Mouse (Mus musculus): ENCODE results near the gene Hoxd10. TPM values are rescaled to one million over a fixed set of nuclear protein-coding genes. Genes with fewer than 3 reads are reported as not detected.

The Hoxd10 gene
- total and polyA plus RNA-seq, 2 experiments = not detected

GRCm38 (mm10) chr2:74720955-74721491 lies 29.3 kb downstream of the Hoxd10 start:
- Histone ChIP-seq H3K9ac (ENCODE audit: low read depth, low read length) (no peak overlapping the region), H3K79me2 (ENCODE audit: control insufficient read depth, insufficient read depth, low read length) (no peaks in the 10 kb centered on the region), H3K36me3 (ENCODE audit: control insufficient read depth, insufficient read depth, low read length) (no peaks in the 10 kb centered on the region), H3K27me3 (ENCODE audit: control insufficient read depth, insufficient read depth, low read length) (peaks cover 18% of the 10 kb centered on the region), H3K4me3 (ENCODE audit: insufficient read depth, low read depth, low read length) (no peak overlapping the region), H3K27ac (replicated peaks; ENCODE audit: insufficient read depth, low read depth, low read length) (no peak overlapping the region), H3K4me1 (ENCODE audit: control insufficient read depth, insufficient read depth, low read length) (no peaks in the 10 kb centered on the region)
- no peak for DNase-seq (ENCODE audit: extremely low read depth, low read depth, low spot score)
- TF ChIP-seq POLR2A (IDR thresholded peaks at IDR 0.05; ENCODE audit: extremely low read depth, insufficient read depth, low read length) (no peak), CTCF (IDR thresholded peaks at IDR 0.05; ENCODE audit: low read depth, low read length) (no peak)
- WGBS = 15% methylated on average over 5 of the region's 5 CpGs

- WGBS = 21% methylated on average over 6 of the region's 6 CpGs
- Histone ChIP-seq H3K4me3 (ENCODE audit: insufficient read depth, low read depth, low read length) (no peak overlapping the region), H3K36me3 (ENCODE audit: control insufficient read depth, insufficient read depth, low read length) (no peaks in the 10 kb centered on the region), H3K79me2 (ENCODE audit: control insufficient read depth, insufficient read depth, low read length) (no peaks in the 10 kb centered on the region), H3K27me3 (ENCODE audit: control insufficient read depth, insufficient read depth, low read length) (peaks cover 18% of the 10 kb centered on the region), H3K27ac (replicated peaks; ENCODE audit: insufficient read depth, low read depth, low read length) (no peak overlapping the region), H3K4me1 (ENCODE audit: control insufficient read depth, insufficient read depth, low read length) (no peaks in the 10 kb centered on the region), H3K9ac (ENCODE audit: low read depth, low read length) (no peak overlapping the region)
- TF ChIP-seq CTCF (IDR thresholded peaks at IDR 0.05; ENCODE audit: low read depth, low read length) = no peak
- TF ChIP-seq POLR2A (IDR thresholded peaks at IDR 0.05; ENCODE audit: extremely low read depth, insufficient read depth, low read length) = no peak
- no peak for DNase-seq (ENCODE audit: extremely low read depth, low read depth, low spot score)
Observed at GRCm38 (mm10) chr2:74721882-74722281, 30.2 kb downstream of the Hoxd10 start.

DNA sequence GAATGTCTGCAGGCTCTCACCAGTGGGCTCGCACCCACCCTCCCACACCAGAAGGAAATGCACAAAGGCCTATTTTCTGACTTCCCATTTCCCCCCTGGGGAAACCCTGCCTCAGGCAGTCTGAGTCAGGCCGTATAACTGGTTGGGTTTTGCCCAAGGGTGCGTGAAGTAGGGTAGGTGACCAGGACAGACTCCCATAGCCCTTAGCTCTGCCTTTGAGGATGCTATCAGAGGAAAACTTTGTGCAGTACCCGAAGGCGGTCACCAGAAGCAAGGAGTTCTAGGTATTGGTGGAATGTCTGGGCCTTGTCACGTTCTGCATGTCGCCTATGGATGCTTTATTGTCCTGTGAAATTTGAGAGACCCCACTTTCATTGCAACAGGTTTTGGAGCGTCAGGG lies 31.2 kb downstream of the Hoxd10 start:
- H3K36me3 ChIP-seq (ENCODE audit: control insufficient read depth, insufficient read depth, low read length) = no peaks in the 10 kb centered on the region
- H3K27ac ChIP-seq (replicated peaks; ENCODE audit: insufficient read depth, low read depth, low read length) = no peak overlapping the region
- H3K27me3 ChIP-seq (ENCODE audit: control insufficient read depth, insufficient read depth, low read length) = peaks cover 28% of the 10 kb centered on the region
- no peak overlapping the region for H3K4me3 ChIP-seq (ENCODE audit: insufficient read depth, low read depth, low read length)
- no peak for DNase-seq (ENCODE audit: extremely low read depth, low read depth, low spot score)
- H3K9ac ChIP-seq (ENCODE audit: low read depth, low read length) = no peak overlapping the region
- H3K4me1 ChIP-seq (ENCODE audit: control insufficient read depth, insufficient read depth, low read length) = no peaks in the 10 kb centered on the region
- H3K79me2 ChIP-seq (ENCODE audit: control insufficient read depth, insufficient read depth, low read length) = no peaks in the 10 kb centered on the region
- TF ChIP-seq CTCF (IDR thresholded peaks at IDR 0.05; ENCODE audit: low read depth, low read length) (no peak), POLR2A (IDR thresholded peaks at IDR 0.05; ENCODE audit: extremely low read depth, insufficient read depth, low read length) (no peak)
- 10% methylated on average over 8 of the region's 8 CpGs for WGBS

DNA sequence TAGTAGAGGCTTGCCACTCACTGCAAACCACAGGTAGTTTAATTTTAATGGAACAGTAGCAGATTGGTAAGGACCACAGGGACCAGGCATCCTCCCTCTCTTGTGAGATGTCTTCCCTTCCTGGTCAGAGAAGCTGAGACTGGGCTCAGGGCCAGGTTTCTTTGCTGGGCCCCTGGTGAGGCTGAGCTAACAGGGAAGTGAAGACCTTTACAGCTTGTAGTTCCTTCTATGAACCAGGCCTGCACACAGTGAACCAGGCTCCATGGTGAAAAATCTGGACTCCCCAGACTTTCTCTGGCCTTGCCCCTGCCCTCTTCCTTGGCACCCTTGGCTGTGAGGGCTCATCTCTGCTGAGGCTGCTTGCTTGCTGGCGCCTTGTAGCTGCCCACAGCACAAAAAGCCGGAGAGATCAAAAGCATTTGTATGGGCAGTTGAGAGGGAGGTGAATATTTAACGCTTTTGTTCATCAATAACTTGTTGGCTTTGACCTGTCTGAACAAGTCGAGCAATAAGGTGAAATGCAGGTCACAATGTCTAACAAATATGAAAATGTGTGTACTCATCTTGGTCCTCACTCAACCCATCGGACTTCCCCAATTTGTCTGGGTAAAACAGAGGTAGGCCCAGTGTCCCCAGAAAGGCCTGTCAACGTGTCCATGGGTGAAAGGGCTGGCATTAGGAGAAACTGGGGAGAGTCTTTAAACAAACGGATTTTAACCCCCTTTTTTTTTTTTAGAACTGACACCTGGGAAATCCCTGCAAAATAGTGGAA lies 32.7 kb downstream of the Hoxd10 start:
- 22% methylated on average over 7 of the region's 7 CpGs for WGBS
- no peak for TF ChIP-seq POLR2A (IDR thresholded peaks at IDR 0.05; ENCODE audit: extremely low read depth, insufficient read depth, low read length)
- no peak for TF ChIP-seq CTCF (IDR thresholded peaks at IDR 0.05; ENCODE audit: low read depth, low read length)
- Histone ChIP-seq H3K36me3 (ENCODE audit: control insufficient read depth, insufficient read depth, low read length) (no peaks in the 10 kb centered on the region), H3K4me1 (ENCODE audit: control insufficient read depth, insufficient read depth, low read length) (no peaks in the 10 kb centered on the region), H3K79me2 (ENCODE audit: control insufficient read depth, insufficient read depth, low read length) (no peaks in the 10 kb centered on the region), H3K27ac (replicated peaks; ENCODE audit: insufficient read depth, low read depth, low read length) (no peak overlapping the region), H3K4me3 (ENCODE audit: insufficient read depth, low read depth, low read length) (no peak overlapping the region), H3K9ac (ENCODE audit: low read depth, low read length) (no peak overlapping the region), H3K27me3 (ENCODE audit: control insufficient read depth, insufficient read depth, low read length) (peaks cover 30% of the 10 kb centered on the region)
- DNase-seq (ENCODE audit: extremely low read depth, low read depth, low spot score) = peak; percentile 51

GRCm38 (mm10) chr2:74725171-74725570 lies 33.4 kb downstream of the Hoxd10 start:
- Histone ChIP-seq H3K4me3 (ENCODE audit: insufficient read depth, low read depth, low read length) (no peak overlapping the region), H3K4me1 (ENCODE audit: control insufficient read depth, insufficient read depth, low read length) (no peaks in the 10 kb centered on the region), H3K36me3 (ENCODE audit: control insufficient read depth, insufficient read depth, low read length) (no peaks in the 10 kb centered on the region), H3K27ac (replicated peaks; ENCODE audit: insufficient read depth, low read depth, low read length) (no peak overlapping the region), H3K9ac (ENCODE audit: low read depth, low read length) (no peak overlapping the region), H3K27me3 (ENCODE audit: control insufficient read depth, insufficient read depth, low read length) (peaks cover 27% of the 10 kb centered on the region), H3K79me2 (ENCODE audit: control insufficient read depth, insufficient read depth, low read length) (no peaks in the 10 kb centered on the region)
- TF ChIP-seq POLR2A (IDR thresholded peaks at IDR 0.05; ENCODE audit: extremely low read depth, insufficient read depth, low read length) = no peak
- no peak for TF ChIP-seq CTCF (IDR thresholded peaks at IDR 0.05; ENCODE audit: low read depth, low read length)
- no peak for DNase-seq (ENCODE audit: extremely low read depth, low read depth, low spot score)
- WGBS = 10% methylated on average over 17 of the region's 17 CpGs

GRCm38 (mm10) chr2:74726551-74726950 lies 34.8 kb downstream of the Hoxd10 start, which contains the start of gene Gm28230:
TSS of gene Gm28230 (plus strand) at chr2:74726728.
- Histone ChIP-seq H3K79me2 (ENCODE audit: control insufficient read depth, insufficient read depth, low read length) (no peaks in the 10 kb centered on the region), H3K27ac (replicated peaks; ENCODE audit: insufficient read depth, low read depth, low read length) (no peak within 1 kb of the TSS), H3K4me1 (ENCODE audit: control insufficient read depth, insufficient read depth, low read length) (peaks cover 2% of the 10 kb centered on the region; the same call in 1 of the 2 replicates), H3K9ac (ENCODE audit: low read depth, low read length) (no peak within 1 kb of the TSS), H3K4me3 (ENCODE audit: insufficient read depth, low read depth, low read length) (no peak within 1 kb of the TSS; the same call in 1 of the 2 replicates), H3K27me3 (ENCODE audit: control insufficient read depth, insufficient read depth, low read length) (peaks cover 27% of the 10 kb centered on the region), H3K36me3 (ENCODE audit: control insufficient read depth, insufficient read depth, low read length) (no peaks in the 10 kb centered on the region)
- 14% methylated on average over 5 of the region's 5 CpGs for WGBS
- peak; percentile 86 for DNase-seq (ENCODE audit: extremely low read depth, low read depth, low spot score)
- TF ChIP-seq POLR2A (IDR thresholded peaks at IDR 0.05; ENCODE audit: extremely low read depth, insufficient read depth, low read length) (no peak), CTCF (IDR thresholded peaks at IDR 0.05; ENCODE audit: low read depth, low read length) (no peak)
